Mouse (Mus musculus) liver, embryonic 14.5 days (tissue): Measurements from ENCODE around the gene Peli2.

Experiments
- CTCF ChIP-seq: IDR thresholded peaks from 2 replicates; pipeline ENCODE4 v1.5.1; 2016; ENCODE audit warnings: antibody characterized with exemption, low read depth, control low read depth
- EP300 ChIP-seq: IDR thresholded peaks from 2 replicates; pipeline ENCODE4 v1.6.1; 2016; ENCODE audit warnings: antibody characterized with exemption, low read depth

DNA sequence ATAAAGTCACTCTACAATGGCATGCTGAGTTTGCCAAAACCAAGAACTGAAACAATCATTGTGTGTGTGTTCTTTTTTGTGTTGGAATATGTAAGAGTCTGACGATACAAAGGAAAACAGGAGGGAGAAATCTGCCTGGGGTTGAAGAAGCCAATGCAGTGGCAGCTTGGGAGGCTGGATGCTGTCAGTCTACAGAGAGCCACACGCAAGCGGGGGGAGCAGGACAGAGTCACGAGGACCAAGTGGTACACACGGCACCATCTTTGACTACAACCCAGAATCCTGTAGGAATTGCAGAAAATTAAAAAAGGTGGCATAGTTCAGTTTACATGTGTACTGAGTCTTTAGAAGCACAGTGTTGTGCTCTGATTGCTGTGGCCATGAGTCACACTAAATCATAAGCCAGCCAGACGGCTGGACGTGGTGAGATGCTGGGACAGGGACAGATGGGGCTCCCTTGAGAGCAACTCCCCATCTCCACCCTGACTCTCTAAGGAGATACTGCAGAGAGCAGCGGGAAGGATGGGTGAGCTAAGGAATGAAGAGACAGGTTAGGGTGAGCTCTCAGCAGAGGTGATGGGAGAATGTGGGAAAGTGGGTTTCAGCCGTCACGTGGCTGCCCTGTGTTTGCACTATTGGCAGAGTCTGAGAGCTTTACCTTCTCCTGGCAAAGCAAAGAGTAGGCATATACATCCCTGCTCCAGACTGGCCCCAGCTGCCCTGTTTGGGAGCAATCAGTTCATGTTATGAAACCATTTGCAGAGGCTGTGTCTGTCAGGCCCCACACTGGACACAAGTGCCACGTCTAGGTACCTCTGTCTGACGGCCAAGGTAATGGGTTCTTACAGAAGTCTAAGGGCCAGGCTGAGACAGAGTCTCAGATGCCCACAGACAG, 87.4 kb downstream of the Peli2 start:
- no peak for TF ChIP-seq CTCF
- no peak for TF ChIP-seq EP300
